Mouse (Mus musculus) forebrain, embryonic 15.5 days (tissue): ENCODE data around the gene Klrb1. TPM values are rescaled to one million over a fixed set of nuclear protein-coding genes. Genes with fewer than 3 reads are reported as not detected.
A peak's percentile ranks its signal among the peaks of the same experiment; 100 is the strongest.
"Not testable (repeated sequence)": the region's sequence is repeated elsewhere in the genome, so short reads cannot be mapped to it uniquely, and the experiment has no call there.

Experiments
- ATAC-seq: fragments of 200-750 bp; cut with Nextera tagmentation; replicated peaks from 2 replicates; pipeline ENCODE4 v1.8.0; 2017; ENCODE audit warnings: mild to moderate bottlenecking, moderate TSS enrichment, moderate library complexity
- H3K27ac ChIP-seq: fragments of 300-500 bp; sonication (generic); replicated peaks from 2 replicates; pipeline ENCODE4 v1.5.1; 2015; ENCODE audit warnings: mild to moderate bottlenecking, inconsistent platforms
- H3K27me3 ChIP-seq: fragments of 300-500 bp; sonication (generic); 2 replicates; pipeline ENCODE4 v1.6.1; 2015; ENCODE audit warnings: inconsistent platforms
- H3K36me3 ChIP-seq: fragments of 300-500 bp; sonication (generic); 2 replicates; pipeline ENCODE4 v1.6.1; 2015; ENCODE audit warnings: mild to moderate bottlenecking, inconsistent platforms
- H3K4me1 ChIP-seq: fragments of 300-500 bp; sonication (generic); 2 replicates; pipeline ENCODE4 v1.6.1; 2015; ENCODE audit warnings: inconsistent platforms
- H3K4me2 ChIP-seq: fragments of 300-500 bp; sonication (generic); replicated peaks from 2 replicates; pipeline ENCODE4 v1.6.1; 2015; ENCODE audit warnings: mild to moderate bottlenecking, inconsistent platforms
- H3K4me3 ChIP-seq: fragments of 300-500 bp; sonication (generic); 2 replicates; pipeline ENCODE4 v1.5.1; 2015; ENCODE audit warnings: mild to moderate bottlenecking, inconsistent platforms
- H3K9ac ChIP-seq: fragments of 300-500 bp; sonication (generic); replicated peaks from 2 replicates; pipeline ENCODE4 v1.6.1; 2015; ENCODE audit warnings: mild to moderate bottlenecking, inconsistent platforms
- H3K9me3 ChIP-seq: fragments of 300-500 bp; sonication (generic); 2 replicates; pipeline ENCODE4 v1.6.1; 2016; ENCODE audit warnings: inconsistent platforms
- WGBS: fragments of 180-500 bp; shearing (Covaris S2); methylation state at CpG from one replicate; pipeline ENCODE4 v1.1.7; 2015; ENCODE audit warnings: mixed read lengths; 5-methylcytosine and 5-hydroxymethylcytosine counted together
- polyA plus RNA-seq: library from polyadenylated mRNA; unstranded; fragments of >200 nt; fragmentation: Nextera tagmentation; extraction: Ambion mirVana; gene quantifications from 2 replicates; pipeline ENCODE4 v1.2.1, GENCODE M21; 2015

Gene Klrb1
- 0.26 TPM in 1 of 2 replicates, not detected in the other for polyA plus RNA-seq

DNA sequence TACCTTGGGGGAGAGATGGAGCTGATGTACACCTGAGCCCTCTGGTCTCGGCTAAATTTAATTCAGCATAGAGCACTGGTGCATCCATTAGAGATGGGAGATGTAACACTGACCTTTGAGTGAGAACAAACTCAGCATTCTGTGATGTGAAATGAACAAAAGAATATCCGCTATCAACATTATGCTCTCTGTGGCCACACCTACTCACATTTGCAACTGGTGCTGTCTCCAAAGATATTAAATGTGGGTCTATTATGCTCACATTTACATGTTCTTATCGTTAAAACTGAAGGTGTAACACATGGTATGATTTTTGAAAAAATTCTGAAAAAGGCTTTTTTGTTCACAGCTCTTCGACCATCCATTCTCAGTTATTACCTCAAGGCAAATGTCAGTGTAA, at the start of gene Klrb1:
TSS of gene Klrb1 (minus strand) at position 101 of the 400 bp plus-strand sequence.
- no peak for ATAC-seq
- H3K4me1 ChIP-seq: no peaks in the 10 kb centered on the region
- H3K9ac ChIP-seq: no peak within 1 kb of the TSS
- H3K4me2 ChIP-seq: no peak within 1 kb of the TSS
- no peaks in the 10 kb centered on the region for H3K27me3 ChIP-seq
- H3K27ac ChIP-seq: no peak within 1 kb of the TSS
- H3K4me3 ChIP-seq: no peak within 1 kb of the TSS
- 88% methylated on average over 4 of the region's 4 CpGs for whole genome bisulfite sequencing
- H3K9me3 ChIP-seq: no peaks in the 10 kb centered on the region
- no peaks in the 10 kb centered on the region for H3K36me3 ChIP-seq

GRCm38 (mm10) chr6:128769481-128770253, 46.8 kb upstream of the Klrb1 start:
- Histone ChIP-seq H3K27ac (no peak overlapping the region), H3K36me3 (no peaks in the 10 kb centered on the region), H3K4me3 (no peak overlapping the region), H3K9ac (no peak overlapping the region), H3K9me3 (no peaks in the 10 kb centered on the region), H3K27me3 (no peaks in the 10 kb centered on the region), H3K4me2 (no peak overlapping the region), H3K4me1 (0 out of 2 replicates have a peak, but pooled peaks cover 3% of the 10 kb centered on the region)
- 80% methylated on average over 10 of the region's 10 CpGs for WGBS
- ATAC-seq: no peak

DNA sequence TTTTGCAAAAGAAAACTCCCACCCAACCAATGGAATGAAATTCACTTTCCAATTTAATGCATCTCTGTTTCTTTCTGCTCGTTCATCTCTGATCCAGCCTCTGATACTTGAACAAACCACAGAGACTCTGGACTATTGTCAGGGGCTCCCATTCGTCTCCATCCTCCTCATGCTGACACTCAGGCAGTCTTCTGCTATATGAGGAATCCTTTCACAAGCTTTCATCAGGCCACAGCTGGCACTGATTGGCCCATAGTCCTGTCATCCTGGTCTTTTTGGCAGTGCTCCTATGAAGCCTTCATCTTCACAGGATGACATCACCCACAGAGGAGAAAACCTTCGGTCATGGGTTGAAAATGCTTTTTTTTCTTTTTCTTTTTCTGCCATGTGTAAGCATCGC, 45.2 kb upstream of the Klrb1 start:
- ATAC-seq: no peak
- Histone ChIP-seq H3K27ac (no peak overlapping the region), H3K4me2 (no peak overlapping the region), H3K4me1 (0 out of 2 replicates have a peak, but pooled peaks cover 3% of the 10 kb centered on the region), H3K4me3 (no peak overlapping the region), H3K9ac (no peak overlapping the region), H3K9me3 (no peaks in the 10 kb centered on the region), H3K36me3 (no peaks in the 10 kb centered on the region), H3K27me3 (no peaks in the 10 kb centered on the region)
- 74% methylated on average over 4 of the region's 4 CpGs for WGBS

DNA sequence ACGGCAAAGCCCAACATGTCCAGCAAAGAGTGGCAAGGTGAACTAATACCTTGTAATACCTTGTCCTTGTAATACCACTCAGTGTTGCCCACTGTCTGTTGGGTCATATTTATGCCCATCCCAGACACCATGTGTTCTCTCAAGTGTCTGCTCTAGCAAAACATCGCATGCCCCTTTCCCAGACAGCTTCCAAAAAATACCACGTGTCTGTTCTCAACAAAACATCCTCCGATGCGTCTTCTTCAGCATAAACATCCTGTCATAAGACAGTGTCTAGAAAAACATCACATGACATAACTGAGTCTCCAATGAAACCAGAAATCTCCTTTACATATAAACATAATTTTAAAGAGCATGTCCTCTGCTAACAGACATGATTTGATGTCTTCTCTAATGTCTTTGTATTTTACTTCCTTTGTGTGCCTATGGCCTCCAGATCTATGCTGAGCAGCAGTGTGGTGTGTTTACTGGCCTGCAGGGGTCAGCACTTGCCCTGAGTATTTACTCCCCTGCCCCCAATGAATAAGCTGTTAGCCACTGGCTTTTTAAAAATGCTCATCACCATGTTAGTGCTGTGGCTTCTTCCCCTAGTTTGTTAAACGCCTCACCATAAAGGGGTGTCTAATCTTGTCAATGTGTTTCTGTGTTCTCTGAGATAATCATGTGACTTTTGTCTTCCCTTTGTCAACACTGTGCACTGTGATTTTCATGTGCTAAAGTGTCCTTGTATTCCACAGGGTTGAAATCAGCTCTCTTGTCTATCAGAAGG, 43.8 kb upstream of the Klrb1 start:
- H3K27ac ChIP-seq: 0 out of 2 replicates have a peak overlapping the region, but pooled peaks have one; percentile 59
- ATAC-seq: peak; percentile 9; the same call in 1 of the 2 replicates
- H3K4me2 ChIP-seq: not testable (repeated sequence)

GRCm38 (mm10) chr6:128765211-128765610, 42.4 kb upstream of the Klrb1 start:
- ATAC-seq: no peak
- Histone ChIP-seq H3K4me3 (no peak overlapping the region), H3K27me3 (no peaks in the 10 kb centered on the region), H3K4me1 (peaks cover 6% of the 10 kb centered on the region), H3K4me2 (no peak overlapping the region), H3K36me3 (no peaks in the 10 kb centered on the region), H3K9ac (no peak overlapping the region), H3K9me3 (no peaks in the 10 kb centered on the region), H3K27ac (no peak overlapping the region)
- WGBS: 69% methylated on average over 1 of the region's 1 CpGs

More for the DNA sequence above, 43.8 kb upstream of the Klrb1 start:
- not testable (repeated sequence) for H3K9me3 ChIP-seq, H3K4me3 ChIP-seq, H3K9ac ChIP-seq, H3K4me1 ChIP-seq, H3K27me3 ChIP-seq, H3K36me3 ChIP-seq
- 59% methylated on average over 6 of the region's 6 CpGs for WGBS

- ATAC-seq: no peak
- H3K27me3 ChIP-seq: no peaks in the 10 kb centered on the region
- peak overlapping the region; percentile 52 for H3K4me3 ChIP-seq
- H3K4me1 ChIP-seq: peaks cover 6% of the 10 kb centered on the region
- H3K36me3 ChIP-seq: no peaks in the 10 kb centered on the region
- peak overlapping the region; percentile 38 for H3K4me2 ChIP-seq
- no peaks in the 10 kb centered on the region for H3K9me3 ChIP-seq
- 14% methylated on average over 5 of the region's 5 CpGs for WGBS
- peak overlapping the region; percentile 46 for H3K9ac ChIP-seq
- peak overlapping the region; percentile 75 for H3K27ac ChIP-seq
These were observed 41.7 kb upstream of the Klrb1 start for GRCm38 (mm10) chr6:128764598-128764997.

- peak overlapping the region; percentile 52 for H3K4me3 ChIP-seq
- under 1% methylated on average over 30 of the region's 30 CpGs for WGBS
- H3K4me2 ChIP-seq: peak overlapping the region; percentile 61
- peak overlapping the region; percentile 95 for H3K27ac ChIP-seq
- H3K9me3 ChIP-seq: no peaks in the 10 kb centered on the region
- no peaks in the 10 kb centered on the region for H3K36me3 ChIP-seq
- H3K4me1 ChIP-seq: peaks cover 6% of the 10 kb centered on the region
- peak overlapping the region; percentile 62 for H3K9ac ChIP-seq
- no peaks in the 10 kb centered on the region for H3K27me3 ChIP-seq
- peak; percentile 91 for ATAC-seq
These were observed 41.1 kb upstream of the Klrb1 start for GRCm38 (mm10) chr6:128763736-128764523.

DNA sequence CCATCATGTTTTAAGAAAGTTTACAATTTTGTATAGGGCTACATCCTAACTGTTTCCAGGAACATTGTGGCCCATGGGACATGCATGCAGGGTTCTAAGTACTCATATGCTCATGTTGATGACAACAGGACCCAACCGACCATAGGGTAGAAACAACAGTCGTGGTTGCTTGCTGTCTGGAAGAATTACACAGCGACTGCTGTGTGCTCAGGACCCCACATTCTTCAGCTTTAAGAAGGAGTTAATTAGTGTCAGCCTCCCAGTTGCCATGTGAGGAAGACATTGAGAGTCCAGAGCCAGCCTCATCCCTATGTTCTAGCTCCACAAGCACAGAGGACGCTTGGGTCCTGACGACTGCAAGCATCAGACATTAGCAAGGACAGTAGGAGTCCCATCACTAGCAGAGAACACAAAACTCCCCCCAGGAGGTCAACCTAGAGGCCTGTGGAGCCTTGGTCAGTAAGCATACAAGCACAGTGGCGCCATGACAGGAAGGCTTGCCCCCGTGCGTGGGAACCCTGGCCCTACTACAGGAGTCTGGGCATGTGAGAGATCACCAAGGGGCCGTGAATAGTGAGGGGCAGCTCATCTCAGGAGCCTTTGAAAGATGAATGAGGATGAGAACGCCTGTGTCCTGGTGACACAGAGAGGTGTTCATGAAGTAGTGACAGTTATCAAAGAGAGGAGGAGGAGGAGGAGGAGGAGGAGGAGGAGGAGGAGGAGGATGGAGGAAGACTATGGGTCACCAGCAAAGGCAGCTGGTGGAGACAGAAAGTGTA, 40.2 kb upstream of the Klrb1 start:
- H3K27ac ChIP-seq: peak overlapping the region; percentile 95
- WGBS: 72% methylated on average over 10 of the region's 10 CpGs
- peak overlapping the region; percentile 61 for H3K4me2 ChIP-seq
- not testable (repeated sequence) for H3K9me3 ChIP-seq, H3K27me3 ChIP-seq, H3K36me3 ChIP-seq, ATAC-seq, H3K4me1 ChIP-seq
- peak overlapping the region; percentile 62; the same call in 1 of the 2 replicates for H3K9ac ChIP-seq
- H3K4me3 ChIP-seq: peak overlapping the region; percentile 52

- no peak for ATAC-seq
- Histone ChIP-seq H3K4me1 (peaks cover 3% of the 10 kb centered on the region), H3K36me3 (no peaks in the 10 kb centered on the region), H3K27me3 (no peaks in the 10 kb centered on the region), H3K9ac (peak overlapping the region; percentile 54), H3K4me3 (peak overlapping the region; percentile 75), H3K4me2 (peak overlapping the region; percentile 37), H3K9me3 (no peaks in the 10 kb centered on the region), H3K27ac (peak overlapping the region; percentile 95)
- 36% methylated on average over 5 of the region's 5 CpGs for WGBS
These were observed 38.3 kb upstream of the Klrb1 start for GRCm38 (mm10) chr6:128761144-128761540.

DNA sequence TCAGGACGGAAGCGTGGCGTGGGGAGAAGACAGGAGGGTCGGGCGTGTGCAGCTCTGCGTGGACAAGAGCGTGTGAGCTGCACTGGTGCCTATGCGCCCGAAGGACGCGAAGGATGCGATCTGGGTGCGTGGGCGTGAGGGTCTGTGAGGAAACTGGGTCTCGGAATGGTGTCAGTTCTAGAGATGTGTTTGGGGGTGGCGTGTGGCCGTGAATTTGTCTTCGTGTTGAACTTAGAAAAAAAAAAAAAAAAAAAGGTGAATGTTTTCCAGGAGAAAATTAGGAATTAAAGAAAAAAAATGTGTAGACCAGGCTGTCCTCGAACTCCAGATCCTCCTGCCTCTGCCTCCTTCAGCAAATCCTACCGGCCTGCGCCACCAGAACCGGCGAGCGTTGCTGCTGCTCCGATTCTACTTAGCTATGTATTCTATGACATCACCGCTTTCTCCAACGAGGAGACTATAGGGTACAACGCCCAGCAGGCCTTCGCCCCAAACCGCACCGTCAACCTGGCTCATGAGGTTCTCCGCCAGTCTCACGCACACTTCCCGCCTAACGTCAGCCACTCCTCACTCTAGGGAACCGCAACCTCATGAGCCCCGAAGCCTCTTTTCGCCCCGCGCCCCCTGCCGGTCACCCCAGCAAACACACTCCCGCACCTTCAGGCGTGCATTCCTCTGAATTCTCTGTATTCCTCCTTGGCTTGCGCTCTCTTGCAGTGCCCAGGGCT, 37.7 kb upstream of the Klrb1 start:
- peak overlapping the region; percentile 75 for H3K4me3 ChIP-seq
- not testable (repeated sequence) for H3K27me3 ChIP-seq, H3K9me3 ChIP-seq, H3K4me1 ChIP-seq, H3K36me3 ChIP-seq
- peak overlapping the region; percentile 95 for H3K27ac ChIP-seq
- H3K4me2 ChIP-seq: peak overlapping the region; percentile 37
- peak overlapping the region; percentile 70 for H3K9ac ChIP-seq
- peak; percentile 65 for ATAC-seq
- WGBS: under 1% methylated on average over 44 of the region's 44 CpGs

GRCm38 (mm10) chr6:128760016-128760415, 37.2 kb upstream of the Klrb1 start:
- Histone ChIP-seq H3K27ac (peak overlapping the region; percentile 95), H3K4me2 (peak overlapping the region; percentile 35), H3K9ac (peak overlapping the region; percentile 70), H3K4me3 (peak overlapping the region; percentile 75)
- under 1% methylated on average over 22 of the region's 22 CpGs for WGBS
- H3K27me3 ChIP-seq, H3K36me3 ChIP-seq, H3K4me1 ChIP-seq, H3K9me3 ChIP-seq: not testable (repeated sequence)
- peak; percentile 49 for ATAC-seq
